Mouse (Mus musculus) bone marrow macrophage, adult 2 months (primary cell): ENCODE measurements at regions not wholly inside any gene's neighbourhood (a gene's known extent, or its start where the extent isn't known, plus 50 kb on each side); places are given as distances from the start of the nearest gene placed in this dataset.

Experiments used
- H3K27ac ChIP-seq: 2 replicates; pipeline ENCODE4 v1.5.1; 2012; ENCODE audit warnings: low read depth, low read length; ENCODE audit not compliant: insufficient read depth
- H3K4me1 ChIP-seq: 2 replicates; pipeline ENCODE4 v1.6.1; 2012; ENCODE audit warnings: low read length; ENCODE audit not compliant: control insufficient read depth, insufficient read depth
- H3K4me3 ChIP-seq: 2 replicates; pipeline ENCODE4 v1.5.1; 2012; ENCODE audit warnings: mild to moderate bottlenecking, low read length, moderate library complexity; ENCODE audit not compliant: insufficient read depth
- CTCF ChIP-seq: IDR thresholded peaks from 2 replicates; pipeline ENCODE4 v1.5.1; 2012; ENCODE audit warnings: low read depth, mild to moderate bottlenecking, low read length, moderate library complexity
- POLR2A ChIP-seq: IDR thresholded peaks from 2 replicates; pipeline ENCODE4 v1.6.1; 2012; ENCODE audit warnings: mild to moderate bottlenecking, low read depth, low read length, borderline replicate concordance

DNA sequence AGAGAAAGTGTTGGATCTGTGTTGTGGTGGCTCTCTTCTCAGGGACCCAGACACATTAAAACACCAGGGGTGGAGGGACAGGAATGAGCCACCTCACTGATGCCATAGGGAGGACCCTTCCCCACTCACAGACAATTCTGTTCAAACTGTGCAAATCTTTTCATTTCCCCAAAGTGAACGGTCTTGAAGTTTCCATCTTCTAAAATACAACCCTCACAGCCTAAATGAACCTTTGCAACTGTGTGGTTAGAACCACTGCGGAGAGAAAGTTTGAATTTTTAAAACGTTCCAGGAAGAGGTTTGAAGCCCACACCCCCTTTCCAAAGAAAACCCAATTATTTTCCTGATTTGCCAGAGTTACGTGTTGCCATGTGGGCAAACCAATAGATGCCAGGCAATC lies 467.7 kb downstream of the Vrk1 start:
- H3K27ac ChIP-seq: no peak overlapping the region
- TF ChIP-seq CTCF: no peak
- no peak for TF ChIP-seq POLR2A

DNA sequence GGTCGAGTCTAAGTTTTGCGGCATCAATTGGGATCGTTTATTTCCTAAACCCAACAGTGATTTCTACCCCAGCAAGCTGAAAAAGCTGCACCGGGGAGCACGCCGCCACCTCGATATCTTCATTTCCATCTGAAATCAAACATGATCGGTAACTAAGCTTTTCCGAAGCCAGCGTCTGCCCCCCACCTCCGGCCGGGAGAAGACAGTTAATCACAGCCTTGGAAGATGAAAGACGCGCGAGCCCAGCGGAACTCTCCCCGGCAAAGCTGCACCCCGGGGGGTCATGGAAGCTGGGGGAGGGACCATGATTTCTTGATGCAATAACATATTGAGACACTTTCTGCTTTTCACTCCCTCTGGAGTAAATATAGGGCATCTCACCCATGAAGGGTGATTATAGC lies 468.4 kb downstream of the Vrk1 start:
- H3K4me1 ChIP-seq: no peaks in the 10 kb centered on the region
- TF ChIP-seq CTCF (no peak), POLR2A (no peak)
- H3K27ac ChIP-seq: no peak overlapping the region
- H3K4me3 ChIP-seq: no peak overlapping the region

More for the DNA sequence above, 467.7 kb downstream of the Vrk1 start:
- no peak overlapping the region for H3K4me3 ChIP-seq
- H3K4me1 ChIP-seq: no peaks in the 10 kb centered on the region

DNA sequence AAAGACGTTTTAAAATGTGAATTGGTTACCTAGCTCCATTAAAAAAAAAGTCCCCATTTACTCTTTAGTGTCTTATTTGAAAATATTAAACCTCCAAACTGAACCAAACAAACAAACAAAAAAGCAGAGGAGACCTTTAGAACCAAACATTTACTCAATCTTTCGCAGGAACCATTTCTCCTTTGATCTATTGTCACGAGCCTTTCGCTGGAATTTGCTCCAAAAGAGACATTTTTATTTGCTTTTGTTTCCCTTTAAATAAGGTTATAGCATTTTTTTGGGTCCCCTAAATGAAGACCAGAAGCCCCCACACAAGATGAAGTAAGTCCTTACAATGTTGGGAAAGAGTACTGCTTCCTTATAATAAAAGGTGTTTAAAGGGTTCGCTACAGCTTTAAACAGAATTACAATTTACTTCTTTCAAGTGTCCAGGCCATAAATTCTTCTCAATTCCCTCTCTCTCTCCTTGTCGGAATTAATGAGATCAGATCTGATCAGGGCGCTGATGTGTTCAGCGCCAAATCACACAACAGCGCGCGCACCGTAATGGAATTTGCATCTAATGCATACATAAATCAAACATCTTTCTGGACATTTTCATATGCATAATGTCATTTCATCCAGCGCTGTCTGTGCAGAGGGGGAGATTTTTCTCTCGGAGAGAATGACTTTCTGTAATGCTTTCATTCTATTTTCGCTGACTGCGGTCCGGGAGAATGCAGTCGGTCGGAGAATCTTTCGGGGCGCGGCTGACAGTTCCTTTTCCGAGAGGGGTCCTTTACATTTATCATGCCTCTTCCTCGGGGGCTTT lies 469.2 kb downstream of the Vrk1 start:
- H3K27ac ChIP-seq: no peak overlapping the region
- H3K4me1 ChIP-seq: no peaks in the 10 kb centered on the region
- no peak for TF ChIP-seq CTCF
- no peak for TF ChIP-seq POLR2A
- no peak overlapping the region for H3K4me3 ChIP-seq

DNA sequence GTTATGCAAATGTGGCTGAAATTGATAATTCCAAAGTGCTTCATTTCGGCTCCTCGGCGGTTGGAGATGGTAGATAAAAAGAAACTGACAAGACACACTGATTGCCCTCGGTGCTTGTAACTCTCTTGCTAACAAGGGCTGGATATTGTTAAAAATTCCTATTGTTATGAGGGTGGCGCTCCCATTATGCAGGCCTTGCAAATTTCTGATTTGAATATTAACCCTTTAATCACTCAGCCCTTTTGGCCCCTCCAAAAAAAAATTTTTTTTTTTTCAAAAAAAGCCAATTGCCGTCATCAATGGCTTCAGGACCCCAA lies 469.8 kb downstream of the Vrk1 start:
- TF ChIP-seq CTCF (no peak), POLR2A (no peak)
- Histone ChIP-seq H3K4me3 (no peak overlapping the region), H3K4me1 (no peaks in the 10 kb centered on the region), H3K27ac (no peak overlapping the region)

DNA sequence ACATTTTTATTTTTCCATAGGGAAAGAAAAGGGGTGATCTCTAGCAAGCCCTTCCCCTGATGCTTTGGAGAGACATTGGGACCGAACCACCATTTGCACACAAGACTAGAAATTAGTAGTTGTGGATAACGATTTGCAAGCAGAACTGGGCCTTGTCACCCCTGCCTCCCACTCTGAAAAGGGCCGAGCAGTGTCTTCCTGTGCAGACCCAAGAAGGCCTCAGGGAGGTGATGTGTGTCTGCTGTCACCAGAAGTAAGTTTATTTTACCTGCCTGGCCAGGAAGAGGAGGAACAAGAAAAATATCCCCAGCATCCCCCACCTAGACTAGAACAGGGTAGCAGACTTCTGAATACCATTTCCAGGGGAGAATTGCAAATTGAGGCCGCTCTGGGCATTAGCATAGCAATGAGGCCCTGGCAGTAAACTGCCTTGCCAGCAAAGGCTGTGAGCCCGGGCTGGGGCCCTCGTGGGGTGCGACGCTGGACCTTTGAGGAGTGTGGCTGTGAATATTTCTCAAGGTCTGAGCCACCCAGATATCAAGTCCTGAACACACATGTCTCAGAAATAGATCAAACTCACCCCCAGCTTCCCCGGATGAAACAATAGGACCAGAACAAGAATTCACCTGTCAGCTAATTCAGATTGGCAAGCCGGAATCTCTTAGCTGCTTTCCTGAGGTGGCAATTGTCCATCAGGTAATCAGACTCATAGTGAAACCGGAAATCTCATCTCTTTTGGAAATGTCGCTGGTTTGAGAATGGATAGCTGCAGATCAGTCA lies 470.4 kb downstream of the Vrk1 start:
- no peak for TF ChIP-seq POLR2A
- TF ChIP-seq CTCF: no peak
- no peaks in the 10 kb centered on the region for H3K4me1 ChIP-seq
- H3K27ac ChIP-seq: no peak overlapping the region
- H3K4me3 ChIP-seq: no peak overlapping the region

DNA sequence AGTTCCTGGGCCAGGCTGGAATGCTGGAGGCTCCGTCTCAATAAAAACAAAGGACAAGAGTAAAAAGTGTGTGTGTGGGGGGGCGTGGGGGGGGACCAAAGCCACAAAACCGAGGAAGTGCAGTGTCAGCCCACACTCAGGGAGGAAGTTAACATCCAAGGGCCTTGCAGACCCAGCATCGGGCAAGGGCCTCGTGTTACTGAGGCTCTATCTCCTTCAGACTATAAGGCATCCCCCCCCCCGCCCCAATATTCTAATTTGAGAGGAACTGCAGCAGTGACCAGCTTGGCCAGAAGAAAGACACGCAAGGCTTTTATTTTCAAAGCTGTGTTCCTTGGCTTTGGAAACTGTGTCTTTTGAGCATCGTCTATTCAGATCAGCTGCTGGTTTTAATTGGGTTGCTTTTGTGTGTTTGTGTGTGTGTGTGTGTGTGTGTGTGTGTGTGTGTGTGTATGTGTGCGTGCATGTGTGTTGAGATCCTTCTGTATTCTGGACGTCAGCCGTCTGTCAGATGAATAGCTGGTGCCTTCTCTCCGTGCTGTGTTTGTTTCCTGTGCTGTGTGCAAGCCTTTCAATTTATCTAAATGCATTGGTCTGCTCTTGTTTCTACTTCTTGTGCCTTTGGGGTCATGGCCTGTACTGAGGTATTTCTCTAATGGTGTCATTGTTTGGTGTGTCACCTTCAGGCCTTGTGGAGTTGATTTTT lies 491.7 kb downstream of the Vrk1 start:
- H3K27ac ChIP-seq: no peak overlapping the region
- H3K4me3 ChIP-seq: no peak overlapping the region
- no peaks in the 10 kb centered on the region for H3K4me1 ChIP-seq
- TF ChIP-seq CTCF (no peak), POLR2A (no peak)

DNA sequence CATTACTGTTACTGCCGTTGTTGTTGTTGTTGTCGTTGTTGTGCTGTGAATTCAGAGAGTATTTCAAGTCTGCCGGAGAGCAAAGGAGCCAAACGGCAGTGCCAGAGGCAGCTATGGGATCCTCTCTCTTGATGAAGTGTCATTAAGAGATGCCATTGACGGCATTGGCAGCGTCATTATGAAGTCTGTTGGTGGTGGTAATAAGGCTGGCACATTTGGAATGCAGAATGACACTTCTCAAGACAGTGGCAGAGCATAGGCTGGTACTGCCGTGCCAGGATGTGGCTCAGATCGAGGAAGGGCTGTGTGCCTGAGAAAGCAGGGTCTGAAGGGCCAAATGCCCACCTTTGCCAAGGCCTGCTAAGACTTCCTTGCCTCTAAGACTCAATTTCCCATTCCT lies 494.3 kb downstream of the Vrk1 start:
- TF ChIP-seq POLR2A: no peak
- TF ChIP-seq CTCF: no peak
- H3K27ac ChIP-seq: no peak overlapping the region
- no peak overlapping the region for H3K4me3 ChIP-seq
- H3K4me1 ChIP-seq: no peaks in the 10 kb centered on the region

DNA sequence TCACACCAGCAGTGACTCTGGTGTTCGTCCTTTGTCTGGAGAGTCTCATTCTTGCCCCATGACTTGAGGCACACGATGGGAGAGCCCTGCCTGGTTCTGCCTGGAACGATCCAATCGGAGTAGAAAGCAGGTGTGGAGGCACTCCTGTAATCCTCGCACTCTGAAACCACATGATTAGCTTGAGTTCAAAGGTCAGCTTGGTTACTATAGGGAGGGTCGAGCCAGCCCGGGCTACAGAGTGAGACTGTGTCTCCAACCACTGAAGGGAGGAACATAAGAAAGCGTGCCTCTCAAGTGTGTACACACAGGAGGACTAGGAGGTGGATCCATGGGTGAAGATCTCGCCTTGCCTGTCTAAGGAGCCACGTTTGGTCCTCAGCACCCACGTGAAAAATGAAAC lies 504.0 kb downstream of the Vrk1 start:
- no peak overlapping the region for H3K4me3 ChIP-seq
- no peak overlapping the region for H3K27ac ChIP-seq
- no peaks in the 10 kb centered on the region for H3K4me1 ChIP-seq
- TF ChIP-seq CTCF: no peak
- TF ChIP-seq POLR2A: no peak

DNA sequence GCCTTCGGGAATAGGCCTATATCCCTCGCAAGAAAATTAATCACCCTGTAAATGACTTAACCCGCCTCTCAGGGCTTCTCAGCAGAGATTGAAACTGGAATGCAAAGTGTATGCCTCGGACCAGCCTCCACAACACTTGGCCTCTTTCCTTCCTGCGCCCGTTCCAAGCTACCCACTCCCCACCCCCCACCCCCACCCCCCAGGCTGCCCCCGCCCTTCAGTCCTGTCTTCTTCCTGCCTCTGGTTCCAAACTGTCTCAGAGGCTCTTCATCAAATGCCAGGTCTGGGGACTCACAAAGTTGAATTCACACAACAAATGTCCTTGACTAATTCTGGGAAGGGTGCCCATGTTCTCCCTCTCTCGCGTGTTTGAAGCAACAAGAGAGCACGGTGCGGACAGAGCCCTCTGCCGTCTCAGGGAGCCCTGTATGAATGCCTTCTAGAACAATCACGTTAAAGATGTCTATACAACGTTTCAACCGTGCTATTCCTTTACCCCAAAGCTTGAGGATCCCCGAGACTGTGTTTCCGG lies 505.3 kb downstream of the Vrk1 start:
- Histone ChIP-seq H3K4me3 (no peak overlapping the region), H3K4me1 (no peaks in the 10 kb centered on the region), H3K27ac (no peak overlapping the region)
- TF ChIP-seq CTCF: no peak
- TF ChIP-seq POLR2A: no peak

DNA sequence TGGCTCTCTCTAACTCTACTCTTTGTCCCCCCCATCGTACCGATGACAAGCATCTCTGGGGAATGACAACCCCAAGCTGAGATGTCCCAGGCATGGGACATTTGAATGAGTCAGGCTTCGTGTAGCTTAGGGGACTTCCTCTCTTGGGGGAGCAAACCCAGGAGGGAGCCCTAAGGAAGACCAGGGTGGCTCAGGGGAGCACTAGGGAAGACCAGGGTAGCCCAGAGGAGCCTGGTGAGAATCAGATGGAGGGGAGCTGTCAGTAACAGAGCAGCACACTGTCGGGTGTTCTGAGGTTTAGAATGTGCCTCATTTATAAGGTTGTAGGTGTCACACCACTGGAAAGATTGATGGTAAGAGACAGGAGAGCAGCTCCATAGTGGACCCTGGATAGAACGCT lies 509.1 kb downstream of the Vrk1 start:
- H3K4me3 ChIP-seq: no peak overlapping the region
- H3K4me1 ChIP-seq: no peaks in the 10 kb centered on the region
- H3K27ac ChIP-seq: no peak overlapping the region
- TF ChIP-seq POLR2A (no peak), CTCF (no peak)
